Mouse (Mus musculus) thymus, postnatal 4 days (tissue): ENCODE results near the gene Dhrs7.
A peak's percentile ranks its signal among the peaks of the same experiment; 100 is the strongest.

Source experiments
- DNase-seq: peaks from one replicate; pipeline ENCODE4 v3.0.0; 2021

Gene Dhrs7

GRCm38 (mm10) chr12:72654698-72655097 is 10.0 kb downstream of the Dhrs7 start:
- DNase-seq, result peak; percentile 61

- DNase-seq, result no peak
Observed at GRCm38 (mm10) chr12:72649611-72650330, 14.9 kb downstream of the Dhrs7 start, which contains the start of gene Gm4756. Gm4756 (minus strand) TSS chr12:72649661.

- no peak for DNase-seq
Observed at GRCm38 (mm10) chr12:72648921-72649320, 15.8 kb downstream of the Dhrs7 start.

GRCm38 (mm10) chr12:72638025-72638424 is 26.7 kb downstream of the Dhrs7 start:
- DNase-seq, result no peak

GRCm38 (mm10) chr12:72628751-72629150 is 36.0 kb downstream of the Dhrs7 start:
- DNase-seq, result no peak

- DNase-seq, result no peak
Observed at GRCm38 (mm10) chr12:72622853-72623496, 41.7 kb downstream of the Dhrs7 start.

- DNase-seq, result no peak
Observed at GRCm38 (mm10) chr12:72621441-72621840, 43.3 kb downstream of the Dhrs7 start.

- no peak for DNase-seq
Observed at GRCm38 (mm10) chr12:72620856-72621255, 43.9 kb downstream of the Dhrs7 start.

- no peak for DNase-seq
Observed at GRCm38 (mm10) chr12:72612053-72612452, 52.7 kb downstream of the Dhrs7 start.
